Mouse (Mus musculus): ENCODE measurements at regions not wholly inside any gene's neighbourhood (a gene's known extent, or its start where the extent isn't known, plus 50 kb on each side); places are given as distances from the start of the nearest gene placed in this dataset.

- TF ChIP-seq CTCF (IDR thresholded peaks at IDR 0.05; ENCODE audit: borderline replicate concordance, extremely low read depth, insufficient read depth, insufficient read length) (no peak), POLR2A (IDR thresholded peaks at IDR 0.05; ENCODE audit: borderline replicate concordance, extremely low read depth, insufficient read depth, insufficient read length, poor library complexity, severe bottlenecking) (no peak)
Measured at GRCm38 (mm10) chr12:69453544-69453943, 81.3 kb upstream of the Gm9887 start.

Data from brain, embryonic 14.5 days (tissue).